Mouse (Mus musculus): ENCODE measurements around the gene Pcyt2. TPM values are rescaled to one million over a fixed set of nuclear protein-coding genes. Genes with fewer than 3 reads are reported as not detected.

Pcyt2 gene
- polyA plus RNA-seq (2014; fragmentation: Illumina TruSeq; extraction: RNeasy Lipid Tissue Mini Kit (QIAGEN cat#74804); ENCODE audit: low read depth, low replicate concordance): 15.0 TPM

DNA sequence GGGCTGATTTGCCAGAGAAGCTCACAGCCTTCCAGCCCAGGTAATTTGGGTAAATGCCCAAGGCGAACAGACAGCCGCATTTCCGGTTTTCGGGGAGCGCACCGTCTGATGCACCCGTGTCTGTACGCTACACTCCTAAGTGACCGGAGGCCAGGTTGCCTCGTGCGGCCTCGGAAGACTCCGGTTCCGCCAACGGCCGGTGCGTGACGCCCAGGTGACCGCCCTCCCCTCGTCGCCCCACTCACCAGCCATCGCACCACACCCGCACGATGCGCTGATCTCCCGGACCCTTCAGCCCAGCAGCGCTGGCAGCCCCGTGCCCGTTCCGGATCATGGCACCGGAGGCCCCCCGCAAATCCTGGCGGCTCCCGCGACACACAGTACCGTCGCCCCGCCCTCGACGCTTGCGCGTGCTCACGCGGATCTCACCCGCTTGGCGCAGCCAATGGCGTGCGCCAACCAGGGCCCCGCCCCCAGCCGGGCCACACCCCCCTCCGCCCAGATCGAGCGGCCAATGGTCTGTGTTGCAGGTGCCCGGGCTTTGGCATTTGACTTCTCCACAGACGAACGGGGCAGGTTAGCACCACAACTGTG lies at the start of gene Pcyt2:
Pcyt2 (minus strand) TSS at position 418 of the 594 bp plus-strand sequence.

DNA sequence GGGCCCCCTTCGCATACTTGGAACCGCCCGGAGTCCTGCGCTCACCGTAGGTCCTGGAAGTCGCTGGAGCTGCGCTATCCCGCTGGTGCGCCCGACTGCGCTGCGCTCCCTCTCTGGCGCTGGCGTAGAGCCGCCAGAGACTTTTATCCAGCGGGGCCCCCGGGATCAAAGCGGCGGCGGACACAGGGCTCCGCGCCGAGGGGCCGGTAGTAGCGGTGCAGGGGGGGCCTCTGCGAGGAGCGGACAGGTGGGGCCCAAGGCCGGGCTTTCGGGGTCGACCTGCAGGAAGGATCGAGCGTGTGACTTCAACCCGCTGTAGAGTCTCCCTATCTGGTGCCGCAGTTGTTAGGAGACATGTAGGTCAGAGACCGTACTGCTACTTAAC lies 43.3 kb upstream of the Pcyt2 start, which contains the start of gene Notum:
Notum (minus strand) TSS at position 100 of the 385 bp plus-strand sequence.

GRCm38 (mm10) chr11:120648001-120648476 lies 30.3 kb upstream of the Pcyt2 start, which contains the start of gene Myadml2:
Myadml2 (minus strand) TSS chr11:120648158.

GRCm38 (mm10) chr11:120643601-120643987 lies 25.9 kb upstream of the Pcyt2 start, which contains the start of gene Pycr1:
Pycr1 (minus strand) TSS chr11:120643769.

DNA sequence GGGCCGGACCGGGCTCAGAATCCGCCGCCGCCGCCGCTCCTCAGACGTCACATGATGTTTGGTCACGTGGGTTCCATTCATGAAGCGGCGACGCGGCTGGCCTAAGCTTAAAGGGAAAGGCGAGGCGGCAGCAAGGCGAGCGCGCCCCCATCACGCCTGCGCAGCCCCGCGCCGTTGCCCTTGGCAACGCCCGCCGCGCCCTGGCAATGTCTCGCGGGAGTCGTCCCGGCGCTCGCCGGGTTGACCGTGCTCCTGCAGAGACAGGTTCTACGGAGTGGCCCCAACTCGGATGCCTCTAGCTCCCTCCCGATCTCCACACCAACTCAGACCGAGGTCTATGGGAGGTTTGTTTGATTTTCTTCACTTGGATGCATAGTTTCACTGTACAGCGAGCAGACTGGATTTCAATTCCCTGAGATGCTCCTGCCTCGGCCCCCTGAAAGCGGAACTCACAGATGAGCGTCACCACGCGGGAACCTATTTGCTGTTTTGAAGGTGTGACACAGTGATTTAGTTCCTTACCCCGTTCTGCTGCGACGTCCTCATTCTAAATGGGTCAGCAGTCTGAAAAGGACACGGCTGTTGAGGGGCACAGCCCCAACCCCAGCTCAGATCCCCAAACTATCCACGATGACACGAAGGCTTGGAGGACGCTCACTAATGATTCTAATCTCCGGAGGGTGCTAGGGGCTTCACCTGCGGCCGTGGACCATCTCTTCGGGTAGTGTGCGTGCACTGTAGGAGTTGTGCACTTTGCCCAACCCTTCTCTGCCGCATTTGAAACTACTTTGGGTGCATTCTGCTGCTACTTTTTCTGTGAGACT lies 16.0 kb upstream of the Pcyt2 start, which contains the start of gene Mafg:
Mafg (minus strand) TSS at position 81 of the 824 bp plus-strand sequence.

GRCm38 (mm10) chr11:120625152-120625775 lies 7.5 kb upstream of the Pcyt2 start, which contains the start of gene Sirt7:
Sirt7 (minus strand) TSS chr11:120625240.

DNA sequence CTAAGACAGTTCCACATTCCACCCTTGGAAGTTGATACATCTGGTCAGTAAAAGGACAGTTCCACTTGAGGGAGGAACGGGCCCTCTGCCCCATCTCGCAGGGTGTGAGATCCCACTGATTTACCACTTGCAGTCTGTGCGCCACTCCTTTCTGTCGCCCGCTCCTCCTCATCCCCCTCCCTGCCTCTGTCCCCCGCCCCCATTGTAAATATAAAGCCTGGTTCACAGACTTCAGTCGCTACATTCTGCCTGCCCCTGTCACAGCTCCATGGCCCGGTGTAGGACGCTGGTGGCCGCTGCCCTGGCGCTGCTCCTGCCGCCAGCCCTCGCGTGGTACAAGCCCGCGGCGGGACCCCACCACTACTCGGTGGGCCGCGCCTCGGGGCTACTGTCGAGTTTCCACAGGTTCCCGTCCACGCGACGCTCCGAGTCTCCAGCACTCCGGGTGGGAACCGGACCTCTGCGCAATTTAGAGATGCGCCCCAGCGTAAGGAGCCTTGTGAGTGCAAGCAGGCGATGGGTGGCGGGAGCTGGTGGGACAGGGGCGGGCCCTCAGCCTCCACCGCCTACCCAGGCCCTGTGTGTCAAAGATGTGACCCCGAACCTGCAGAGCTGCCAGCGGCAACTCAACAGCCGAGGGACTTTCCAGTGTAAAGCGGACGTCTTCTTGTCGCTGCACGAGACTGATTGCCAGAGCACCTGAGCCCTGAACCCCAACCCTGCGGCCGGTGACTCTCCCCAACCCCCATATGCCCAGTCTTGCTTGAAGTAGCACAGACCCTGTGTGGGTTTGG lies 9.3 kb downstream of the Pcyt2 start, which contains the start of gene Npb:
Npb (plus strand) TSS at position 237 of the 794 bp plus-strand sequence.

DNA sequence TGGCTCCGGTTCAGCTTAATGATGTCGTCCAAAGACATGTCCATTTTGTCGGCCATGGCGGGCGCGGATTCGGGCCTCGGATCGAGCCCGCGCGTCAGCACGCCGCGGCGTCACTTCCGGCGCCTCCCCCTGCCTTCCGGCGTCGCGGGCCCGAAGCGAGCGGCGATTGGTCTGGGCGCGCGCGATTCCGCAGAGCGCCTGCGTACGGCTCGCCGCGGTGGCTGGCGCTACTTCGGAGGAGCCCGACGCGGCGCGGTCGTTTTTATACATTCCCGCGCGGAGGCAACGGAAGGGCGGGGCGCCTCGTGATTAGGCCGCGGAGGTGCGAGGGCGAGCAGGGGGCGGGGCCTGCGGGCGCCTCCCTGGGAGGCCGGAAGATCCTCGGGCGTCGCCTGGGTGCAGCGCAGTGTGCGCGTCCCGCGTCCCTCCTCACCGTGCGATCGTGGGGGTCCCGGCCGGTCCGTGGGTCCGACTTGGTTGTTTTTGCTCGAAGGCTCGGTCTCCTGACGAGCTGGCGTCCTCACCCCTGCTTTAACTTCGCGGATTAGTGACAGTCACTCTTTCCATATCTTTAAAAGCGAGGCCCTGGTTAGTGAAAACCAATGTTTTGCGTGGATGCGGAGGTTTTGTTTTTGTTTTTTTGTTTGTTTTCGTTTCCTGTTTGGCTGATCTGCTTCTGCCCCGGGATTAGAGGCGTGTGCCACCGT lies 19.3 kb downstream of the Pcyt2 start, which contains the start of the genes Alyref and Anapc11:
Alyref (minus strand) TSS at position 83 of the 707 bp plus-strand sequence.
Anapc11 (plus strand) TSS at position 139 of the 707 bp plus-strand sequence.

DNA sequence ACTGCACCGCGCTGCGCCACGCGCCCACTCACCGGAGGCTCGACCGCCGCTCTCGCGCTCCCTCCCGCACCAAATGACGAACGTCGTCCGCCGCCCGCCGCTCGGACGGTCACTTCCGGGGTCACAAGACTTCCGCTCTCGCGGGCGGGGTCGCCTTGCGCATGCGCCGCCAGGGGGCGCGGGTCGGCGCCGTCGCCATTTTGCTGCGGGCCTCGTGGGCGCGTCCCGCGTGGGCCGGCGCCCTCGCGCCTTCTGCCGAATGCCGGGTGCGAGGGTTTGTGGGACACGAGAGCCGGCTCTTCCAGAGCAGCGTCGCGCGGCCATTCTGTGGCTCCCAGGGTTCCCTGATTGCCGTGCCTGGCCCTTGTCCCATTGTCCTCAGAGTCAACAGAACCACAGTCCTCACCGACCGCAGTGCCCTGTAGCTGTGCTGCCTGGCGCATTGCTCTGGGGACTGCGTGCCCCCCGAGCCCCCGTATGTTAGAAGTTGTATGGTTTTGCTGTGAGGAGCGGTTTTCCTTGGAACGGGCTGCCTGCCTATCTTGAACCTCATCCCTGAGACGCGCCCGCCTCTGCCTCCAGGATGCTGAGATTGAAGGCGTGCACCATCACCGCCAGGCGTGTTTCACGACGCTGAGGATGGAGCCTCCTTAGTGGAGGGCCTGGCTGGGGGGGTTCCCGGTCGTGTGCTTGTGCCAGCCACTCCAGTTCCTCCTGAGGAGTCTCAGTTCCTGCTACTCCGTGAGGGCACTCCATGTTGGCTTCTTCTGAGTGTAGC lies 36.1 kb downstream of the Pcyt2 start, which contains the start of gene Arhgdia:
Arhgdia (minus strand) TSS at position 135 of the 778 bp plus-strand sequence.

GRCm38 (mm10) chr11:120572752-120573584 lies 44.8 kb downstream of the Pcyt2 start, which contains the start of gene P4hb:
P4hb (minus strand) TSS chr11:120573253.

Other genes starting within 250 kb of the Pcyt2 start
- not detected for gene Faap100, start 239.2 kb downstream of the Pcyt2 start, polyA plus RNA-seq (2014; fragmentation: Illumina TruSeq; extraction: RNeasy Lipid Tissue Mini Kit (QIAGEN cat#74804); ENCODE audit: low read depth, low replicate concordance)
- 13.1 TPM for gene Nploc4, start 180.2 kb downstream of the Pcyt2 start, polyA plus RNA-seq (2014; fragmentation: Illumina TruSeq; extraction: RNeasy Lipid Tissue Mini Kit (QIAGEN cat#74804); ENCODE audit: low read depth, low replicate concordance)
- gene Tspan10, start 175.3 kb downstream of the Pcyt2 start, polyA plus RNA-seq (2014; fragmentation: Illumina TruSeq; extraction: RNeasy Lipid Tissue Mini Kit (QIAGEN cat#74804); ENCODE audit: low read depth, low replicate concordance): not detected
- not detected for gene Pde6g, start 164.4 kb downstream of the Pcyt2 start, polyA plus RNA-seq (2014; fragmentation: Illumina TruSeq; extraction: RNeasy Lipid Tissue Mini Kit (QIAGEN cat#74804); ENCODE audit: low read depth, low replicate concordance)
- gene Oxld1, start 159.9 kb downstream of the Pcyt2 start, polyA plus RNA-seq (2014; fragmentation: Illumina TruSeq; extraction: RNeasy Lipid Tissue Mini Kit (QIAGEN cat#74804); ENCODE audit: low read depth, low replicate concordance): not detected
- 12.8 TPM for gene Ccdc137, start 159.8 kb downstream of the Pcyt2 start, polyA plus RNA-seq (2014; fragmentation: Illumina TruSeq; extraction: RNeasy Lipid Tissue Mini Kit (QIAGEN cat#74804); ENCODE audit: low read depth, low replicate concordance)
- 9.9 TPM for gene Arl16, start 150.3 kb downstream of the Pcyt2 start, polyA plus RNA-seq (2014; fragmentation: Illumina TruSeq; extraction: RNeasy Lipid Tissue Mini Kit (QIAGEN cat#74804); ENCODE audit: low read depth, low replicate concordance)
- 6.1 TPM for gene Mrpl12, start 133.3 kb downstream of the Pcyt2 start, polyA plus RNA-seq (2014; fragmentation: Illumina TruSeq; extraction: RNeasy Lipid Tissue Mini Kit (QIAGEN cat#74804); ENCODE audit: low read depth, low replicate concordance)
- 2.5 TPM for gene Slc25a10, start 126.1 kb downstream of the Pcyt2 start, polyA plus RNA-seq (2014; fragmentation: Illumina TruSeq; extraction: RNeasy Lipid Tissue Mini Kit (QIAGEN cat#74804); ENCODE audit: low read depth, low replicate concordance)
- 2.3 TPM for gene Gcgr, start 87.2 kb downstream of the Pcyt2 start, polyA plus RNA-seq (2014; fragmentation: Illumina TruSeq; extraction: RNeasy Lipid Tissue Mini Kit (QIAGEN cat#74804); ENCODE audit: low read depth, low replicate concordance)
- 0.89 TPM for gene Mcrip1, start 68.2 kb downstream of the Pcyt2 start, polyA plus RNA-seq (2014; fragmentation: Illumina TruSeq; extraction: RNeasy Lipid Tissue Mini Kit (QIAGEN cat#74804); ENCODE audit: low read depth, low replicate concordance)
- gene Ppp1r27, start 66.8 kb downstream of the Pcyt2 start, polyA plus RNA-seq (2014; fragmentation: Illumina TruSeq; extraction: RNeasy Lipid Tissue Mini Kit (QIAGEN cat#74804); ENCODE audit: low read depth, low replicate concordance): not detected
- gene P4hb, start 44.7 kb downstream of the Pcyt2 start, polyA plus RNA-seq (2014; fragmentation: Illumina TruSeq; extraction: RNeasy Lipid Tissue Mini Kit (QIAGEN cat#74804); ENCODE audit: low read depth, low replicate concordance): 238 TPM
- 20.6 TPM for gene Arhgdia, start 36.3 kb downstream of the Pcyt2 start, polyA plus RNA-seq (2014; fragmentation: Illumina TruSeq; extraction: RNeasy Lipid Tissue Mini Kit (QIAGEN cat#74804); ENCODE audit: low read depth, low replicate concordance)
- 11.9 TPM for gene Alyref, start 19.6 kb downstream of the Pcyt2 start, polyA plus RNA-seq (2014; fragmentation: Illumina TruSeq; extraction: RNeasy Lipid Tissue Mini Kit (QIAGEN cat#74804); ENCODE audit: low read depth, low replicate concordance)
- 7.1 TPM for gene Anapc11, start 19.5 kb downstream of the Pcyt2 start, polyA plus RNA-seq (2014; fragmentation: Illumina TruSeq; extraction: RNeasy Lipid Tissue Mini Kit (QIAGEN cat#74804); ENCODE audit: low read depth, low replicate concordance)
- not detected for gene Npb, start 9.5 kb downstream of the Pcyt2 start, polyA plus RNA-seq (2014; fragmentation: Illumina TruSeq; extraction: RNeasy Lipid Tissue Mini Kit (QIAGEN cat#74804); ENCODE audit: low read depth, low replicate concordance)
- gene Sirt7, start 7.3 kb upstream of the Pcyt2 start, polyA plus RNA-seq (2014; fragmentation: Illumina TruSeq; extraction: RNeasy Lipid Tissue Mini Kit (QIAGEN cat#74804); ENCODE audit: low read depth, low replicate concordance): 3.0 TPM
- 11.3 TPM for gene Mafg, start 15.7 kb upstream of the Pcyt2 start, polyA plus RNA-seq (2014; fragmentation: Illumina TruSeq; extraction: RNeasy Lipid Tissue Mini Kit (QIAGEN cat#74804); ENCODE audit: low read depth, low replicate concordance)
- gene Pycr1, start 25.8 kb upstream of the Pcyt2 start, polyA plus RNA-seq (2014; fragmentation: Illumina TruSeq; extraction: RNeasy Lipid Tissue Mini Kit (QIAGEN cat#74804); ENCODE audit: low read depth, low replicate concordance): 0.32 TPM
- not detected for gene Myadml2, start 30.2 kb upstream of the Pcyt2 start, polyA plus RNA-seq (2014; fragmentation: Illumina TruSeq; extraction: RNeasy Lipid Tissue Mini Kit (QIAGEN cat#74804); ENCODE audit: low read depth, low replicate concordance)
- gene Notum, start 43.2 kb upstream of the Pcyt2 start, polyA plus RNA-seq (2014; fragmentation: Illumina TruSeq; extraction: RNeasy Lipid Tissue Mini Kit (QIAGEN cat#74804); ENCODE audit: low read depth, low replicate concordance): not detected
- gene Aspscr1, start 55.0 kb upstream of the Pcyt2 start, polyA plus RNA-seq (2014; fragmentation: Illumina TruSeq; extraction: RNeasy Lipid Tissue Mini Kit (QIAGEN cat#74804); ENCODE audit: low read depth, low replicate concordance): 1.6 TPM
- 0.97 TPM for gene Cenpx, start 95.8 kb upstream of the Pcyt2 start, polyA plus RNA-seq (2014; fragmentation: Illumina TruSeq; extraction: RNeasy Lipid Tissue Mini Kit (QIAGEN cat#74804); ENCODE audit: low read depth, low replicate concordance)
- gene Lrrc45, start 96.0 kb upstream of the Pcyt2 start, polyA plus RNA-seq (2014; fragmentation: Illumina TruSeq; extraction: RNeasy Lipid Tissue Mini Kit (QIAGEN cat#74804); ENCODE audit: low read depth, low replicate concordance): 0.24 TPM
- gene Rac3, start 103.5 kb upstream of the Pcyt2 start, polyA plus RNA-seq (2014; fragmentation: Illumina TruSeq; extraction: RNeasy Lipid Tissue Mini Kit (QIAGEN cat#74804); ENCODE audit: low read depth, low replicate concordance): not detected
- gene Dcxr, start 109.3 kb upstream of the Pcyt2 start, polyA plus RNA-seq (2014; fragmentation: Illumina TruSeq; extraction: RNeasy Lipid Tissue Mini Kit (QIAGEN cat#74804); ENCODE audit: low read depth, low replicate concordance): 1.3 TPM
- not detected for gene Cbr2, start 114.2 kb upstream of the Pcyt2 start, polyA plus RNA-seq (2014; fragmentation: Illumina TruSeq; extraction: RNeasy Lipid Tissue Mini Kit (QIAGEN cat#74804); ENCODE audit: low read depth, low replicate concordance)
- not detected for gene Hmga1b, start 144.9 kb upstream of the Pcyt2 start, polyA plus RNA-seq (2014; fragmentation: Illumina TruSeq; extraction: RNeasy Lipid Tissue Mini Kit (QIAGEN cat#74804); ENCODE audit: low read depth, low replicate concordance)
- not detected for gene Rfng, start 166.3 kb upstream of the Pcyt2 start, polyA plus RNA-seq (2014; fragmentation: Illumina TruSeq; extraction: RNeasy Lipid Tissue Mini Kit (QIAGEN cat#74804); ENCODE audit: low read depth, low replicate concordance)
- gene Gps1, start 166.3 kb upstream of the Pcyt2 start, polyA plus RNA-seq (2014; fragmentation: Illumina TruSeq; extraction: RNeasy Lipid Tissue Mini Kit (QIAGEN cat#74804); ENCODE audit: low read depth, low replicate concordance): 17.3 TPM
- gene Dus1l, start 178.5 kb upstream of the Pcyt2 start, polyA plus RNA-seq (2014; fragmentation: Illumina TruSeq; extraction: RNeasy Lipid Tissue Mini Kit (QIAGEN cat#74804); ENCODE audit: low read depth, low replicate concordance): 7.1 TPM
- 0.44 TPM for gene Fasn, start 206.6 kb upstream of the Pcyt2 start, polyA plus RNA-seq (2014; fragmentation: Illumina TruSeq; extraction: RNeasy Lipid Tissue Mini Kit (QIAGEN cat#74804); ENCODE audit: low read depth, low replicate concordance)